Mouse (Mus musculus) effector memory CD4-positive, alpha-beta T cell, adult 7 months (primary cell): ENCODE results near the gene Olfr287. TPM values are rescaled to one million over a fixed set of nuclear protein-coding genes. Genes with fewer than 3 reads are reported as not detected.

ENCODE experiments used
- polyA plus RNA-seq: library from polyadenylated mRNA; unstranded; fragments of 100-300 nt; shearing (Covaris generic); gene quantifications from one replicate; pipeline ENCODE4 v1.2.1, GENCODE M21; 2017

Olfr287 gene
- polyA plus RNA-seq: not detected

GRCm38 (mm10) chr15:98220877-98221276 is at the start of gene Olfr287, which contains the start of gene Gm44579:
TSS of gene Olfr287 (minus strand) at chr15:98221056.
TSS of gene Gm44579 (minus strand) at chr15:98220977.

GRCm38 (mm10) chr15:98257193-98257592 is 36.3 kb upstream of the Olfr287 start, which contains the start of gene H1fnt:
TSS of gene H1fnt (minus strand) at chr15:98257293.

GRCm38 (mm10) chr15:98234350-98234749 is 13.5 kb upstream of the Olfr287 start, which contains the start of gene Olfr286:
TSS of gene Olfr286 (minus strand) at chr15:98234450.

GRCm38 (mm10) chr15:98195442-98195841 is 25.4 kb downstream of the Olfr287 start, which contains the start of gene Olfr288:
TSS of gene Olfr288 (minus strand) at chr15:98195542.

GRCm38 (mm10) chr15:98166963-98167644 is 53.8 kb downstream of the Olfr287 start, which contains the start of gene Ccdc184:
TSS of gene Ccdc184 (plus strand) at chr15:98167158.

GRCm38 (mm10) chr15:98165525-98165924 is 55.3 kb downstream of the Olfr287 start, which contains the start of gene Asb8:
TSS of gene Asb8 (minus strand) at chr15:98165625.

Other genes starting within 250 kb of the Olfr287 start
- 0.29 TPM for gene Col2a1, start 216.4 kb downstream of the Olfr287 start, polyA plus RNA-seq
- gene Pfkm, start 128.5 kb downstream of the Olfr287 start, polyA plus RNA-seq: 5.5 TPM
- gene Senp1, start 127.3 kb downstream of the Olfr287 start, polyA plus RNA-seq: 37.6 TPM
- 14.8 TPM for gene Asb8, start 55.4 kb downstream of the Olfr287 start, polyA plus RNA-seq
- gene Ccdc184, start 53.9 kb downstream of the Olfr287 start, polyA plus RNA-seq: not detected
- not detected for gene Olfr288, start 25.5 kb downstream of the Olfr287 start, polyA plus RNA-seq
- gene Gm44579, start 79 bp downstream of the Olfr287 start, polyA plus RNA-seq: 0.33 TPM
- 0.38 TPM for gene Olfr286, start 13.4 kb upstream of the Olfr287 start, polyA plus RNA-seq
- not detected for gene H1fnt, start 36.2 kb upstream of the Olfr287 start, polyA plus RNA-seq
- gene Zfp641, start 75.1 kb upstream of the Olfr287 start, polyA plus RNA-seq: not detected
- gene Olfr285, start 96.3 kb upstream of the Olfr287 start, polyA plus RNA-seq: 0.10 TPM
- not detected for gene Olfr284, start 119.9 kb upstream of the Olfr287 start, polyA plus RNA-seq
- gene Olfr283, start 159.9 kb upstream of the Olfr287 start, polyA plus RNA-seq: not detected
- gene Olfr282, start 210.2 kb upstream of the Olfr287 start, polyA plus RNA-seq: not detected
- gene Olfr281, start 231.5 kb upstream of the Olfr287 start, polyA plus RNA-seq: 0.55 TPM
- not detected for gene OR5BS1P, start 248.8 kb upstream of the Olfr287 start, polyA plus RNA-seq